Mouse (Mus musculus) macrophage (primary cell): ENCODE data around the gene Zfp280b. TPM values are rescaled to one million over a fixed set of nuclear protein-coding genes. Genes with fewer than 3 reads are reported as not detected.

Experiments used
- H3K27ac ChIP-seq: fragments of 350-480 bp; formaldehyde crosslinking; 2 replicates; pipeline ENCODE4 v1.9.0; 2021
- H3K36me3 ChIP-seq: fragments of 350-480 bp; formaldehyde crosslinking; 2 replicates; pipeline ENCODE4 v1.9.0; 2021; ENCODE audit errors: inconsistent target
- H3K4me3 ChIP-seq: fragments of 350-480 bp; formaldehyde crosslinking; 2 replicates; pipeline ENCODE4 v1.9.0; 2021; ENCODE audit errors: inconsistent target
- H3K79me2 ChIP-seq: fragments of 350-480 bp; formaldehyde crosslinking; 2 replicates; pipeline ENCODE4 v1.9.0; 2021; ENCODE audit errors: inconsistent target
- WGBS: methylation state at CpG from one replicate; pipeline ENCODE4 v1.1.7; 2026; ENCODE audit warnings: inconsistent platforms; ENCODE audit not compliant: missing documents; 5-methylcytosine and 5-hydroxymethylcytosine counted together
- polyA plus RNA-seq: library from polyadenylated mRNA; stranded (reverse); fragments of 250-400 nt; gene quantifications from 3 replicates; pipeline ENCODE4 v1.2.4, GENCODE M21; 2018; ENCODE audit warnings: inconsistent platforms

The Zfp280b gene
- polyA plus RNA-seq, 1 experiment from 2014 or later: 3.8 TPM

- 55% methylated on average over 3 of the region's 3 CpGs for WGBS
- Histone ChIP-seq H3K36me3 (no peaks in the 10 kb centered on the region), H3K27ac (no peak overlapping the region)
Observed at GRCm38 (mm10) chr10:76021728-76022127, 10.7 kb upstream of the Zfp280b start.

DNA sequence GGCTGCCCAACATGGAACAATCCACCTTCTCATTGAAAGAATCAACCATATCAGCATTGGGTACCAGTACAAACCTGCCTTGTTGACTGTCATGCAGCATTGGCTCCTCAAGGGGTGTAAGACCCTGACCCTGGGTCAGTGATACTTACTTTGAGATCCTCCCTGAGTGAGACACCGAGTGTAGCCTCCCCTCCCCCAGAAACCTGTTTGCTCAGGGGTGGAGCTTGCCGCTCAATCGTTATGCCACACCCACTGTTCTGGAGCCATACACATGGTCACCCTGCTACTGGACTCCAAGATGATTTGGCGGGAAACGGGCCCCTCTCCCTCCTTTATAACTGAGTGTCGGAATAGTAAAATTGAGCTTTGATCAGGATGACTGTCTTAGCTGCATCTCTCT is 8.5 kb upstream of the Zfp280b start:
- WGBS: 98% methylated on average over 6 of the region's 6 CpGs
- Histone ChIP-seq H3K36me3 (no peaks in the 10 kb centered on the region), H3K4me3 (no peak overlapping the region), H3K79me2 (no peaks in the 10 kb centered on the region), H3K27ac (no peak overlapping the region)

More at GRCm38 (mm10) chr10:76021728-76022127, 10.7 kb upstream of the Zfp280b start:
- Histone ChIP-seq H3K4me3 (no peak overlapping the region), H3K79me2 (no peaks in the 10 kb centered on the region)

DNA sequence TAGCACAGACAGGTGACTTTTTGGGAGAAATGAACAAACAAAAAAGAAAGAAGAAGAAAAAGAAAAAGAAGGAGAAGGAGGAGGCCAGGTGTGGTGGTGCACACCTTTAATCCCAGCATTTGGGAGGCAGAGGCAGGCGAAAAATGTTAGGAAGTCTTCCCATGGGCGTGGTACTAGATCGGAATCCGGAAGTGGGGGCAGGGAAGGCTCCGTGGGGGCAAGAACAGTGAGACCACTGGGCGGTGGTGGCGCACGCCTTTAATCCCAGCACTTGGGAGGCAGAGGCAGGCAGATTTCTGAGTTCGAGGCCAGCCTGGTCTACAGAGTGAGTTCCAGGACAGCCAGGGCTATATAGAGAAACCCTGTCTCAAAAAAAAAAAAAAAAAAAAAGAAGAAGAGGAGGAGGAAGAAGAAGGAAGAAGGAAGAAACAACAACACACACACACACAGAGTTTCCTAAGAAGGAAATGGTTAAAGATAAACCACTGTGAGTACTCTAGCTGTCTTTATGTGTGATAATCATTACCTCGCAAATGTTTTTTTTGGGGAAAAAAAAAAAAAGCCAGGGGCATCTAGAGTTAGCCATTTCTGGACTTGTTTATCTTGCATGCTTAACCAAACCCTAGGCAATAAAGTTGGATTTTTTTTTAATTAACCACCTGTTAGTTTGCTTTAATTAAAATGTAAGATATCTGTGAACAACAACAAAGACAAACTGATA is 6.8 kb upstream of the Zfp280b start:
- Histone ChIP-seq H3K27ac (no peak overlapping the region), H3K79me2 (no peaks in the 10 kb centered on the region), H3K4me3 (no peak overlapping the region), H3K36me3 (no peaks in the 10 kb centered on the region)
- WGBS: 100% methylated on average over 5 of the region's 10 CpGs

DNA sequence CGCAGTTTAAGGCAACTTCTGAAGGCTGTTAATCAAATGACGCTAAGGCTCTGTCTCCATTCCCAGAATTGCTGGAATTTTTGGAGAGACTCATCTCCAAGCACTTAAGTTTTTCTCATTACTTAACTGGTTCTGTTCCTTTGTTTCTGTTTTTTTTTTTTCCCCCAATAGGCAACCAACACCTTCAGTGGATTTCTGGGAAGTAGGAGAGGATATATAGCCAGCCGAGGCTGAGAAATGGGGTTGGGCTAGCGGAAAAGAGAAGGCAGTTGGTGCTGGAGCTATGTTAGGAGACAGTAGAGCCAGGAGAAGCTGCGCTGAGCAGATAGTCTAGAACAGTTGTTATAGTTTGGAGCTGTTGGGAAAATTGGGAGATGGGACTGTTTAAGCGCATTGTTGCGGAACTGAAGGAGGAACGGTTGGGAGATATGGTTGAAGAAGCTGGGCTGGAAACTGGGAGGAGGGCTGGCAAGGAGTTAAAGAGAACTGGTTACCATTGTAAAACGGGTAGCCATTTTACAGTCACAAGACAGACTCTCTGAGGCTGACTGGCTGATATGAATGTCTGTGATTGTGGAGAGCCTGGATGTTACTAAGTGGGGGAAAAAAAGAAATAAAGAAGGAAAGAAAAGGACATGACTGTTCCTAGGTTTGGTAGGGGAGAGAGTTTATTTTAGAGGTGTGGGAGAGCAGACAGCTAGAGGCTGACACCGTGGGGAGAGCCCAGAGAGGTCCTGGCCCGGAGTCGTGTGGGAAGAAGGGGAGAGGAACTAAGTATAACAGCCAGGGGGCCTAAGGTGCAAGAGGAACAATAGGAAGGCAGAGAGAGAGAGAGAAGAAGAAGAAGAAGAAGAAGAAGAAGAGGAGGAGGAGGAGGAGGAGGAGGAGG is 5.1 kb upstream of the Zfp280b start:
- Histone ChIP-seq H3K4me3 (no peak overlapping the region), H3K27ac (no peak overlapping the region), H3K79me2 (no peaks in the 10 kb centered on the region), H3K36me3 (no peaks in the 10 kb centered on the region)
- 73% methylated on average over 12 of the region's 12 CpGs for WGBS

- H3K27ac ChIP-seq: no peak overlapping the region
- H3K4me3 ChIP-seq: no peak overlapping the region
- WGBS: 53% methylated on average over 3 of the region's 4 CpGs
- H3K79me2 ChIP-seq: peaks cover 4% of the 10 kb centered on the region
- H3K36me3 ChIP-seq: no peaks in the 10 kb centered on the region
Observed at GRCm38 (mm10) chr10:76028016-76028366, 4.5 kb upstream of the Zfp280b start.

DNA sequence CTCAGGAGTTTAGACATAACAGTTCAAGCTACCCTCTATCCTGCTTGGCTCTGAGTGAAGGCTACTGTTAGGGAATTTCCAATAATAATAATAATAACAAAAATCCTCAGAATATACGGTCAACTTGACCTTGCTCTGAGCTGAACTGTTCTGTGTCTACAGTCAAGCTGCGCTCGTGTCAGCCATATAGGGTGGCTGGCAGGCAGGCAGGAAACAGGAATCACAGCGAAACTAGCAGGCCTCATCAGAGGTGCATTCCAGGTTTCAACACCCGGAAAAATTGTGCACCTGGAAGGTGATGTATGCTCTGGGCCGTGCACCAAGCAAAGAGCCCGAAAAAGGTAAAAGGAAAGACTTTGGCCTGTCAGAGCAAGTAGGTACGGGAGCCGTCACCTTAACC is 4.1 kb upstream of the Zfp280b start:
- no peaks in the 10 kb centered on the region for H3K36me3 ChIP-seq
- no peak overlapping the region for H3K4me3 ChIP-seq
- 96% methylated on average over 9 of the region's 9 CpGs for WGBS
- peaks cover 8% of the 10 kb centered on the region for H3K79me2 ChIP-seq
- H3K27ac ChIP-seq: no peak overlapping the region

DNA sequence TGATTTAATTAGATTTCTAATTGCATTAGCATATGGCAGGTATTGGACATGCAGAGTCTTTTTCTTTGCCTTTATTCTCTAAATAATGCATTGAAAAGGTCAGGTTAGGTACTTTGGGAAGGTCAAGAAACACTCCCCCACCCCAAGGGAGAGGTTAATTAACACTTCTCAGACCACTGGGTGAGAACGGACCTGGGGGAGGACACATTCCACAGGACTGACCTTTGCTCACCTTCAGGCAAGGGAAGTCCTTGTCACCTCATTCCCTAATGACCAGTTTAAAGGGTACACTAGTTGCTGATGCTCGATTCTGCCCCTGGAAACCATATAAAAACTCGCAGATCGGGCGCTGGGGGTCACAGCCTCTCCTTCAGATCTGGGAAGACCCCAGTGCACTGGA is 3.2 kb upstream of the Zfp280b start:
- peaks cover 17% of the 10 kb centered on the region for H3K79me2 ChIP-seq

GRCm38 (mm10) chr10:76030496-76030895 is 2.0 kb upstream of the Zfp280b start:
- H3K4me3 ChIP-seq: no peak overlapping the region
- H3K79me2 ChIP-seq: peaks cover 29% of the 10 kb centered on the region
- 67% methylated on average over 4 of the region's 5 CpGs for WGBS
- H3K27ac ChIP-seq: no peak overlapping the region
- no peaks in the 10 kb centered on the region for H3K36me3 ChIP-seq

More for the DNA sequence above, 3.2 kb upstream of the Zfp280b start:
- Histone ChIP-seq H3K36me3 (no peaks in the 10 kb centered on the region), H3K27ac (no peak overlapping the region), H3K4me3 (no peak overlapping the region)
- WGBS: 97% methylated on average over 5 of the region's 5 CpGs

GRCm38 (mm10) chr10:76031511-76032401 is 694 bp upstream of the Zfp280b start:
- peaks cover 41% of the 10 kb centered on the region for H3K79me2 ChIP-seq
- H3K36me3 ChIP-seq: no peaks in the 10 kb centered on the region
- peak overlapping the region; percentile 33 for H3K4me3 ChIP-seq
- 45% methylated on average over 11 of the region's 14 CpGs for WGBS
- peak overlapping the region; percentile 21 for H3K27ac ChIP-seq

DNA sequence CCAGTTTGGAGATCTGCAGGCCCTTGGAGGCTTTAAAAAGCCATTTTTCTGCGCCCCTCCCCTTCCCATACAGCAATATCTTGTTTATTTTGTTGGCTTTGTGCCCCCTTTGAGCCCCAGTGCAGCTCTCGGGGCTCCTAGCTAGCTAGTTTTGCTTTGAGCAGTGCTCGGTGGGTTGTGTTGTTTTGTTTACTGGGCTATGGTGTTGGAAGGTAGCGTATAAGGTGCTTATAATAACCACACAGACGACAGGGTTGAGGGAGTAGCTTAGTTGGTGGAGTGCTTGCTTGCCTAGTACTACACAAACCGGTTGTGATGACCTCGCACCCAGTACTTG is 637 bp downstream of the Zfp280b start:
- H3K79me2 ChIP-seq: peaks cover 53% of the 10 kb centered on the region
- H3K4me3 ChIP-seq: peak overlapping the region; percentile 80
- 22% methylated on average over 7 of the region's 7 CpGs for WGBS
- peaks cover 2% of the 10 kb centered on the region; the same call in 1 of the 2 replicates for H3K36me3 ChIP-seq
- H3K27ac ChIP-seq: peak overlapping the region; percentile 38

- peaks cover 53% of the 10 kb centered on the region for H3K79me2 ChIP-seq
- WGBS: 70% methylated on average over 8 of the region's 8 CpGs
Observed at GRCm38 (mm10) chr10:76034001-76034600, 1.7 kb downstream of the Zfp280b start.

DNA sequence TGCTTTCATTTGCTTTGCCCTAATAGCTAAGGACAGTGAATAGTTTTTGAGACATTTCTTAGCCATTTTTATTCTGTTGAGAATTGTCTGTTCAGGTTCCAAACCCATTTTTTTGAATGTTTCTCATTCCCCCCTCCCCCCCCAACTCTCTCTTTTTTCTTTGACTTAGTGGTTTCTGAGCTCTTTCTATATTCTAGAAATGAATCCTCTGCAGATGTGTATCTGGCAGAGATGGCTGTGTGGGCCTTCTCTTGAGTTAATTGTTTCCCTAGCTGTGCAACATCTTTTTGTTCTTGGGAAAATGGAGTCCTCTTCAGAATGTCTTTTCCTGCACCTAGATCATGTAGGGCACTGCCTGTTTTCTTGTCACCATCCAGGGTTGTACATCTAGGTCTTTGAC is 2.8 kb downstream of the Zfp280b start:
- H3K79me2 ChIP-seq: peaks cover 53% of the 10 kb centered on the region
- H3K27ac ChIP-seq: no peak overlapping the region
- no peak overlapping the region for H3K4me3 ChIP-seq
- peaks cover 24% of the 10 kb centered on the region for H3K36me3 ChIP-seq

More at GRCm38 (mm10) chr10:76034001-76034600, 1.7 kb downstream of the Zfp280b start:
- Histone ChIP-seq H3K4me3 (no peak overlapping the region), H3K36me3 (peaks cover 12% of the 10 kb centered on the region), H3K27ac (no peak overlapping the region)

GRCm38 (mm10) chr10:76036962-76037361 is 4.5 kb downstream of the Zfp280b start:
- WGBS: 95% methylated on average over 3 of the region's 5 CpGs
- Histone ChIP-seq H3K4me3 (no peak overlapping the region), H3K79me2 (peaks cover 53% of the 10 kb centered on the region), H3K27ac (no peak overlapping the region), H3K36me3 (peaks cover 27% of the 10 kb centered on the region)

GRCm38 (mm10) chr10:76045343-76045742 is 12.9 kb downstream of the Zfp280b start:
- Histone ChIP-seq H3K36me3 (peaks cover 2% of the 10 kb centered on the region; the same call in 1 of the 2 replicates), H3K4me3 (no peak overlapping the region), H3K27ac (no peak overlapping the region), H3K79me2 (no peaks in the 10 kb centered on the region)
- 73% methylated on average over 5 of the region's 5 CpGs for WGBS
